Comparison of ENCODE assay signal across 8 mouse cellular contexts in the genomic region with DNA sequence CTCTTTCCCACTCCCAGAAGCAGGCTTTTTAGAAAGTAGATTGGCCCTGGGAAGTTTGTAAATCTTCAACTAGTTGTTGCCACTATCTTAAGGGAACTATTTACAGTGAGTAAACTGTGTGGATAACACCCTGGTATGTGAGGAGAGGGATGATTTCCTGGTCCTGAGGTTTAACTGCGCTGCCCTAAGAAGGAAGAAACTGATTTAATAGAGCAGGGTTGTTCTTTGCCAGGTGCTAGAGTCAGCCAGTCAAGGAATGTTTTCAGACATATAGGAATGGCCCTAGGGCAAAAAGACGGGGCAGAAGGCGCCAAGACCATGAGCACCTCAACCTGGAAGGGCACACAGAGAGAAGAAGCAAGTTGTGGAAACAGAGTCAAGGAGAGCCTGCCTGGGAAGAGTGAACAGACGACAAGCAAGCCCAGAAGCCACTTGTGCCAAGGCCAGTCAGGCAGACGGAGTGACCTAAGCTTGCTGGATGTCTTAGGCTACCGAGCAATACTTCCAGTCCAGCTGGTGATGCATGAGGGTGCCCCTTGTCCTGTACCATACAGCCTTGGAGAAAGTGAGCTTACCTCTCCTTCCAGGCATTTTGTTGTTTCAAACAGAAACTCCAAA. TPM values are rescaled to one million over a fixed set of nuclear protein-coding genes. Genes with fewer than 3 reads are reported as not detected.
A peak's percentile ranks its signal among the peaks of the same experiment; 100 is the strongest.
DNase-seq lines count a peak whose midpoint lies in the region; ATAC-seq lines count a peak whose summit lies in the region.

No protein-coding gene starts in this region.

- H3K9me3 ChIP-seq in megakaryocyte, embryonic 14.5 days = no peaks in the 10 kb centered on the region
- no peaks in the 10 kb centered on the region for H3K9me3 ChIP-seq in liver, embryonic 11.5 days (ENCODE audit: control insufficient read depth, low read length)

- H3K4me3 ChIP-seq in megakaryocyte, embryonic 14.5 days (replicated peaks) = peak overlapping the region; percentile 94
- H3K4me3 ChIP-seq in liver, embryonic 11.5 days (ENCODE audit: low read depth, low read length) = peak overlapping the region; percentile 90

- ATAC-seq in megakaryocyte, adult 5-6 weeks (ENCODE audit: poor library complexity, severe bottlenecking) = no peak
- ATAC-seq in liver, embryonic 11.5 days (replicated peaks; ENCODE audit: low FRiP score) = no peak

- H3K9ac ChIP-seq in liver, embryonic 11.5 days (ENCODE audit: low read depth, low read length) = peak overlapping the region; percentile 97

- peaks cover 55% of the 10 kb centered on the region for H3K4me1 ChIP-seq in megakaryocyte, embryonic 14.5 days
- peaks cover 17% of the 10 kb centered on the region for H3K4me1 ChIP-seq in liver, embryonic 11.5 days (replicated peaks; ENCODE audit: control insufficient read depth, insufficient read depth, low read length)

- peaks cover 9% of the 10 kb centered on the region for H3K27me3 ChIP-seq in megakaryocyte, embryonic 14.5 days (replicated peaks)
- H3K27me3 ChIP-seq in liver, embryonic 11.5 days (replicated peaks; ENCODE audit: control insufficient read depth, insufficient read depth, low read length) = peaks cover 4% of the 10 kb centered on the region; the same call in 1 of the 2 replicates

- no peaks in the 10 kb centered on the region for H3K36me3 ChIP-seq in megakaryocyte, embryonic 14.5 days (replicated peaks; ENCODE audit: low read length)
- H3K36me3 ChIP-seq in liver, embryonic 11.5 days (ENCODE audit: control insufficient read depth, insufficient read depth, low read length) = no peaks in the 10 kb centered on the region

- DNase-seq in adrenal gland, adult (ENCODE audit: inconsistent age in 2 of 2, low spot score in 1 of 2) = peak; percentile 29 to 57
- DNase-seq in adrenal gland, postnatal 14 days = no peak
- DNase-seq in liver, embryonic 11.5 days (ENCODE audit: low spot score) = no peak
- DNase-seq in frontal cortex, postnatal 14 days (ENCODE audit: low spot score in 2 of 2) = no peak
- DNase-seq in thymus, postnatal 0 days (ENCODE audit: low spot score) = no peak
- no peak for DNase-seq in thymus, postnatal 10 days (ENCODE audit: low spot score in 2 of 2)

- 64% methylated on average over 6 of the region's 6 CpGs for WGBS in liver, embryonic 11.5 days

- peak overlapping the region; percentile 93 for H3K4me2 ChIP-seq in liver, embryonic 11.5 days

- H3K27ac ChIP-seq in liver, embryonic 11.5 days (ENCODE audit: low read depth, low read length) = no peak overlapping the region

RNA-seq across cellular contexts. Expression of a gene that starts 0.8 kb away (rescaled TPM):
- total RNA-seq in adrenal gland, postnatal 14 days (2021) = 9.7 and 11.9 TPM in 2 replicates
- polyA plus RNA-seq in megakaryocyte, embryonic 14.5 days (2012; ENCODE audit: insufficient read depth, low replicate concordance) = 0.38 TPM in 1 of 2 replicates, not detected in the other
- total RNA-seq in megakaryocyte, adult 5-6 weeks (2015) = 14.5 and 16.9 TPM in 2 replicates
- 12.2 and 15.2 TPM in 2 replicates for total RNA-seq in megakaryocyte, adult 5-6 weeks (2017)
- polyA plus RNA-seq in liver, embryonic 11.5 days (2014; fragmentation: Nextera tagmentation; extraction: Ambion mirVana) = 9.5 and 9.7 TPM in 2 replicates
- 24.6 and 33.3 TPM in 2 replicates for polyA plus RNA-seq in thymus, postnatal 0 days (2015; fragmentation: Nextera tagmentation; extraction: Ambion mirVana)

Comparison
In these comparisons a context has a peak if more than half of its experiments do, and no peak if none do; other contexts are left out.
1. DNase-seq: peak in adrenal gland, adult (2 of 2); none in adrenal gland, postnatal 14 days (single experiment), liver, embryonic 11.5 days (single experiment), frontal cortex, postnatal 14 days (0 of 2), thymus, postnatal 0 days (single experiment) and thymus, postnatal 10 days (0 of 2).